Mouse (Mus musculus): Measurements from ENCODE around the gene Srp9.

DNA sequence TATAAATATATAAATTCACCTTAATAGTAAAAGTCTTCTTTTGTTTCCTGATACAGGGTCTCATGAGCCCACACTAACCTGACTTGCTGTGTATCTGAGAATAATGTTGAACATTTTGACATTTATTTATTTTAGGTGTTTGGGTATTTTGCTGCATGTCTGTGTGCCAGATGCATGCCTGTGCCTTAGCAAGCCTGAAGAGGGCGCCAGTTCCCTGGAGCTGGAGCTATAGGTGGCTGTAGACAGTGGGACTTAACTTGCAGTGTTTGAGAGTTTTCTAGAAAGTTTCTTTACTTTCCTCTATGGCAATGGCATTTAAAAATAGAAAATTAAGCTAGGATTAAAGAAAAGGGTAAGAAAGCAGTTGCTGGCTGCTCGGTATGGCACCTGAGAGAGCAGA, 6.3 kb downstream of the Srp9 start:
- no peak for TF ChIP-seq POLR2A (IDR thresholded peaks at IDR 0.05; ENCODE audit: borderline replicate concordance, extremely low read depth, low read depth, low read length)
- TF ChIP-seq CTCF (IDR thresholded peaks at IDR 0.05; ENCODE audit: insufficient read depth, low read length): peak; percentile 76

All from lung, adult 2 months (tissue).